Mouse (Mus musculus) C2C12 (cell line): ENCODE results near the gene Nrxn3. TPM values are rescaled to one million over a fixed set of nuclear protein-coding genes. Genes with fewer than 3 reads are reported as not detected.

Experiments used
- H3K27me3 ChIP-seq: one replicate; pipeline ENCODE4 v1.6.1; 2011; ENCODE audit not compliant: control insufficient read depth, insufficient read depth, insufficient read length
- H3K36me3 ChIP-seq: one replicate; pipeline ENCODE4 v1.6.1; 2011; ENCODE audit not compliant: control insufficient read depth, insufficient read depth
- H3K4me3 ChIP-seq: one replicate; pipeline ENCODE4 v1.5.1; 2011; ENCODE audit warnings: mild to moderate bottlenecking, control low read depth; ENCODE audit not compliant: poor library complexity, insufficient read depth, severe bottlenecking
- H3K79me2 ChIP-seq: one replicate; pipeline ENCODE4 v1.6.1; 2011; ENCODE audit not compliant: control insufficient read depth, insufficient read depth
- H3K79me3 ChIP-seq: one replicate; pipeline ENCODE4 v1.6.1; 2011; ENCODE audit warnings: low read depth, control low read depth
- H3ac ChIP-seq: one replicate; pipeline ENCODE3; 2011; ENCODE audit warnings: low read depth; ENCODE audit not compliant: control insufficient read depth, insufficient read length
- CEBPB ChIP-seq: IDR thresholded peaks from one replicate; pipeline ENCODE4 v1.6.1; 2011; ENCODE audit warnings: low read depth, mild to moderate bottlenecking, control low read depth, moderate library complexity
- CTCF ChIP-seq: IDR thresholded peaks from one replicate; pipeline ENCODE4 v1.5.1; 2011; ENCODE audit not compliant: control insufficient read depth, insufficient read depth, insufficient read length
- FOSL1 ChIP-seq: IDR thresholded peaks from one replicate; pipeline ENCODE4 v1.8.0; 2011; ENCODE audit warnings: mild to moderate bottlenecking, low read length; ENCODE audit not compliant: poor library complexity, insufficient read depth, severe bottlenecking
- MAX ChIP-seq: IDR thresholded peaks from one replicate; pipeline ENCODE4 v1.6.1; 2011; ENCODE audit warnings: mild to moderate bottlenecking, control low read depth
- MYOD1 ChIP-seq: IDR thresholded peaks from one replicate; pipeline ENCODE4 v1.6.1; 2011; ENCODE audit warnings: low read depth; ENCODE audit not compliant: control insufficient read depth, insufficient read length
- MYOG ChIP-seq: IDR thresholded peaks from one replicate; pipeline ENCODE4 v1.6.1; 2011; ENCODE audit not compliant: control insufficient read depth, insufficient read length; ENCODE audit errors: extremely low read depth
- USF1 ChIP-seq: IDR thresholded peaks from one replicate; pipeline ENCODE4 v1.6.1; 2011; ENCODE audit warnings: low read depth, mild to moderate bottlenecking, control low read depth, moderate library complexity
- polyA plus RNA-seq: library from polyadenylated mRNA; unstranded; fragments of >200 nt; fragmentation: generic; extraction: Trizol; gene quantifications from one replicate; pipeline ENCODE4 v1.2.1, GENCODE M21; 2012; ENCODE audit warnings: missing spikeins

Nrxn3 gene
- polyA plus RNA-seq, 1 experiment = 0.01 TPM

DNA sequence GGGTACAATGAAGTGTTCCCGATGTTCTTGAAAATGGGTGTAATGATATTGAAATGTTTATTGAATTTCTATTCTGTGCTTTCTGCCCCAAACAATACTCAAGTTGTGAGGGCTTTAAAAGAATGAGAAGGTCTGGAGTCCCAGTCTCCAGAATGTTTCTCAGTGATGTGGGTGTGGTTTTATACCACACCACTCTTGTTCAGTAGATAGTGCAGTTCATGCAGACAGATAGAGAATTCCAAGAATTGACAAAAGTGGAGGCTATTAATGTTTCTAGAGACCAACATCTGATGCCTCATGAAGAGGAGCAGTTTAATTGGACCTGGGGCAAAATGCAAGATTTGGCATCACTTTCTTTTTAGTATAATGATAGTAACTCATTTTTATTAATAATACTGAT is 302.5 kb downstream of the Nrxn3 start:
- TF ChIP-seq CEBPB (no peak), USF1 (no peak), CTCF (no peak)
- H3ac ChIP-seq = no peak overlapping the region
- H3K36me3 ChIP-seq = no peaks in the 10 kb centered on the region
- no peak overlapping the region for H3K4me3 ChIP-seq
- no peaks in the 10 kb centered on the region for H3K79me3 ChIP-seq
- H3K27me3 ChIP-seq = no peaks in the 10 kb centered on the region
- H3K79me2 ChIP-seq = no peaks in the 10 kb centered on the region

DNA sequence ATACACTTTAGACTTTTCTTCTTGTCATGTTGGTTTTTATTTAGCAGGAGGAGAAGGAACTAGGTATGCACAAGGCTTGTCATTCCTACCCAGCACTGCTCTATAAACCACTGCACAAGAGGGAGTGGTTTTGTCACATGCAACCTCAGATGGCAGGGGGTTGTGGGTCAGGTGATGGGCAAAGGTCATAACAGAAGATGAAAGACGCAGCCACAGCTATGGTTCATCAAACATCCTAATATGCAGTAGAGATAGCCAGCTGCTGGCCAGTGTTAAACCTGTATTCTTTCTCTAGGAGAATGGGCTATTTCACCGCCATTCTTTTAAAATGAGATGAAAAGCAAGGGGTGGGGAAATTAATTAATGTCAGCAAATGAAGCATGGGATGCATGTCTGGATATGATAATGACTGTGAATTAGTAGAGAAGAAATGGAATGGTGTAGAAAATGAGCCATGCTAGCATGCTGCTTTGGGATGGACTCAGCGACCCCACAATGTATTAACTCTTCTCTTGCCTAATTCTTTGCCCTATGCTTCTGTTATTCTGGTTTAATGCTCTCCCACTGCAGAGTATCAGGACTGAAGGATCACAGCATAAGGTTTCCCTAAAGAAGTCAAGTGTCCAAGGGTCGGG is 313.4 kb downstream of the Nrxn3 start:
- H3K79me3 ChIP-seq = no peaks in the 10 kb centered on the region
- no peaks in the 10 kb centered on the region for H3K27me3 ChIP-seq
- H3K36me3 ChIP-seq = no peaks in the 10 kb centered on the region
- H3K4me3 ChIP-seq = no peak overlapping the region
- TF ChIP-seq MYOD1 = no peak
- TF ChIP-seq FOSL1 = no peak
- TF ChIP-seq CTCF = no peak
- TF ChIP-seq MAX = no peak
- no peak for TF ChIP-seq MYOG
- no peak overlapping the region for H3ac ChIP-seq
- H3K79me2 ChIP-seq = no peaks in the 10 kb centered on the region

DNA sequence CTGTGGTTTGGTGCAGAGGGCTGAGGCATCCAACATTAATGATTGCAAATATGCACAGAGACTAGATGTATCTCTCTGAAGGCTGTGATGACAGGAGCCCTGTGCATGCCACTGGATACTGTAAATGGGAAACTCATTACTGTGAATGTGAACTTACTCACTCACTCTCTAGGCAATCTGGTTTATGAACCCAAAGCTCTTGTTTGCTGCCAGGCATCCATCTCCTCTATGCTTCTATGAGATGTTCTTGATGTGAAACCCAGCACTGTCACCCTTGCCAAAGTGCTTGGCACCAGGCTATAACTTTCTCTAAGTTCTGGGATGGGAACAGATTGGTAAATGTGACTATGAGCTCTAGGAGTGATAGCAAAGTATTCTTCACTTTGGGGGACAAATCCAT is 317.5 kb downstream of the Nrxn3 start:
- H3ac ChIP-seq = no peak overlapping the region
- no peaks in the 10 kb centered on the region for H3K27me3 ChIP-seq
- H3K36me3 ChIP-seq = no peaks in the 10 kb centered on the region
- no peak overlapping the region for H3K4me3 ChIP-seq
- H3K79me2 ChIP-seq = no peaks in the 10 kb centered on the region
- no peak for TF ChIP-seq USF1
- TF ChIP-seq FOSL1 = no peak
- TF ChIP-seq MAX = no peak
- TF ChIP-seq CEBPB = no peak
- TF ChIP-seq MYOD1 = no peak
- TF ChIP-seq CTCF = no peak
- no peak for TF ChIP-seq MYOG
- no peaks in the 10 kb centered on the region for H3K79me3 ChIP-seq

DNA sequence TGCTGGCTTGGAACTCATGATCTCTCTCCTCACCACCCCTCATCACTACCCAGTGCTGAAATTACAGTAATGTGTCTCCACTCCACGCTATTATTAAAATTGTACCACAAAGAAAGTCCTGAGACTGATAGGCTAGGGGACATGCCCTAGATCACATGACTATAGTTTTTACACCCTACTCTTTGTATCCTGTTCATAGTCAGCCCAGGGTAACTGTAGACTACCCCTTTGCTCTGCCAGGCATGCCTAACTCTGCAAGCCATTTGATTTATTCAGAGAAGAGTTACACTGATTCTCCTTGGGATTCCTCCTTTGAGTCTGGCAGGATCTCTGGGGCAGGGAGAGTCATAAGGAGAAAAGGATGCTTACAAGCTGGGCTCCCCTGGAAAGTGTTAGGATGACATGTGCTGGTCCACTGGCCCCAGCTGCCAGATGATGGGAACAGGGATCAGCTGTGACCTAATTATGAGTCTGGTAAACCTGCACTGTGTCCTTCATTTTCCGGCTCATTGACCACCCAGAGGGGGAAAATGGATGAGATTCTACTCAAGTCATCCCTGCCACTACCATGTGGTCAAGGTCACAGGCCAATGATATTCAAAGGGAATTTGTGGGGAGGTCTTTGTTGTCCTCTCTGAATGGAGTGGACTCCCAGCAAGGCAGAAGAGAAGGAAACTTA is 318.9 kb downstream of the Nrxn3 start:
- Histone ChIP-seq H3K4me3 (no peak overlapping the region), H3K79me3 (no peaks in the 10 kb centered on the region), H3K79me2 (no peaks in the 10 kb centered on the region), H3ac (no peak overlapping the region), H3K36me3 (no peaks in the 10 kb centered on the region), H3K27me3 (no peaks in the 10 kb centered on the region)
- TF ChIP-seq MYOD1 (no peak), FOSL1 (no peak), CTCF (no peak), MYOG (no peak), MAX (no peak)

DNA sequence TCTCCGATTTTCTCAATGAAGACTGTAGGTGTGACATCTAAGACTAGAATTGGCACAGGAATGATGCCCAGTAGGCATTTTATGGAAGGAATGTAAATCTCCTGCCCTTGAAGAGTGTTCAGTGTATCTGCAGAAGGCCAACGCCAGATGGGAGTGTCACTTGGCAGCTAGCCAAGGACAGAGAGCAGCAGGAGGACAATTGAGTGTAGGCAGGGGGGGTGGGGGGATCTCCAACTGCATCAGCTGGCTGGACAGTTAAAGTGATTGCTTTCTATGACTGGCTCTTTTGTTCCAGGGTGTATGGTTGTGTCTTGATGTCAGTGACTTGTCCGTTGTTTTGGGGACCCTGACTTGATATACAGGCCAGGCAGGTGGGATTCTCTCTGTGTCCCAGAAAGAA is 326.6 kb downstream of the Nrxn3 start:
- Histone ChIP-seq H3ac (no peak overlapping the region), H3K4me3 (no peak overlapping the region), H3K79me3 (no peaks in the 10 kb centered on the region), H3K36me3 (no peaks in the 10 kb centered on the region), H3K79me2 (no peaks in the 10 kb centered on the region), H3K27me3 (no peaks in the 10 kb centered on the region)
- TF ChIP-seq MYOG (no peak), MAX (no peak), FOSL1 (no peak), USF1 (no peak), MYOD1 (no peak), CEBPB (no peak), CTCF (no peak)

DNA sequence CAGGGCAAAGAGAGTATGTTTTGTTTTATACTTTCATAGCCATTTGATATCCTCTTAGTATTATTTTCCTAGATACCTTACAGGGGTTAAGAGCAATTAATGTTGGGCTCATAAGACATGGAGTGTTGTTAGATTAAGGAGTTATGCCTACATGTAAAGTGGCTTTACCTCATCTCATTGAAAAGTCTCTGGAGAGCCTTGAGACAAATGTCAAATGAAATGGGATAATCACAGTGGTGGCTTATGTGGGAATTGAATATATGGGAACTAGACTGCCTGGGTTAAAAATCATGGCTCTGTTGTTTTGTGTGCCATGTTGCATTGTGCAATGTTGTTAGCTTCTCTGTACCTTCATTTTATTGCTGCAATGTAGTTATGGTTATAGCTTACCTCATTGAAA is 327.0 kb downstream of the Nrxn3 start:
- Histone ChIP-seq H3ac (no peak overlapping the region), H3K27me3 (no peaks in the 10 kb centered on the region), H3K79me3 (no peaks in the 10 kb centered on the region), H3K79me2 (no peaks in the 10 kb centered on the region), H3K4me3 (no peak overlapping the region), H3K36me3 (no peaks in the 10 kb centered on the region)
- TF ChIP-seq MAX = no peak
- TF ChIP-seq CTCF = no peak
- no peak for TF ChIP-seq FOSL1
- TF ChIP-seq CEBPB = no peak
- TF ChIP-seq USF1 = no peak
- TF ChIP-seq MYOD1 = no peak
- TF ChIP-seq MYOG = no peak
